Mouse (Mus musculus) cerebellum, adult 2 months (tissue): ENCODE data around the gene Ttll11. TPM values are rescaled to one million over a fixed set of nuclear protein-coding genes. Genes with fewer than 3 reads are reported as not detected.
A peak's percentile ranks its signal among the peaks of the same experiment; 100 is the strongest.

Experiments
- DNase-seq, 2 experiments: peaks; one replicate each; pipeline ENCODE4 v3.0.0; 2021
- H3K27ac ChIP-seq: fragments of 200-500 bp; 2 replicates; pipeline ENCODE4 v1.5.1; 2012; ENCODE audit warnings: low read length, control low read depth, inconsistent platforms; ENCODE audit not compliant: insufficient read depth
- H3K27me3 ChIP-seq: fragments of 200-500 bp; 2 replicates; pipeline ENCODE4 v1.6.1; 2012; ENCODE audit warnings: inconsistent platforms, mild to moderate bottlenecking, low read length, moderate library complexity; ENCODE audit not compliant: control insufficient read depth, insufficient read depth
- H3K4me1 ChIP-seq: fragments of 200-500 bp; 2 replicates; pipeline ENCODE4 v1.6.1; 2011; ENCODE audit warnings: low read length; ENCODE audit not compliant: control insufficient read depth, insufficient read depth
- H3K4me3 ChIP-seq: fragments of 200-500 bp; replicated peaks from 2 replicates; pipeline ENCODE3; 2011; ENCODE audit warnings: mild to moderate bottlenecking, low read depth, low read length, control low read depth; ENCODE audit not compliant: insufficient read depth
- CTCF ChIP-seq: fragments of 200-500 bp; IDR thresholded peaks from 2 replicates; pipeline ENCODE4 v1.5.1; 2011; ENCODE audit warnings: low read depth, mild to moderate bottlenecking, control low read depth, low read length, moderate library complexity, borderline replicate concordance; ENCODE audit not compliant: insufficient read depth
- POLR2A ChIP-seq: fragments of 200-500 bp; IDR thresholded peaks from 2 replicates; pipeline ENCODE4 v1.6.1; 2011; ENCODE audit warnings: low read length, control low read depth, borderline replicate concordance; ENCODE audit not compliant: insufficient read depth
- WGBS: fragments of 180-500 bp; shearing (Covaris S2); methylation state at CpG from one replicate; pipeline ENCODE4 v1.1.7; 2018; 5-methylcytosine and 5-hydroxymethylcytosine counted together
- polyA plus RNA-seq: library from polyadenylated mRNA; depleted of rRNA; stranded (reverse); fragments of >200 nt; gene quantifications from 2 replicates; pipeline ENCODE4 v1.2.3, GENCODE M21; 2012; rRNA removed

The Ttll11 gene
- polyA plus RNA-seq, 1 experiment = 21.4 TPM

GRCm38 (mm10) chr2:35718003-35718500 lies 261.7 kb downstream of the Ttll11 start:
- Histone ChIP-seq H3K27me3 (no peaks in the 10 kb centered on the region), H3K4me3 (no peak overlapping the region), H3K27ac (no peak overlapping the region), H3K4me1 (peaks cover 79% of the 10 kb centered on the region)
- TF ChIP-seq CTCF (0 out of 2 replicates have a peak, but pooled peaks have one; percentile 0), POLR2A (no peak)
- WGBS = 52% methylated on average over 5 of the region's 5 CpGs
- no peak for DNase-seq

- no peak overlapping the region for H3K27ac ChIP-seq
- no peak overlapping the region for H3K4me3 ChIP-seq
- 49% methylated on average over 1 of the region's 1 CpGs for WGBS
These were observed 263.5 kb downstream of the Ttll11 start for GRCm38 (mm10) chr2:35716175-35716574.

GRCm38 (mm10) chr2:35715485-35715884 lies 264.2 kb downstream of the Ttll11 start:
- WGBS = 86% methylated on average over 3 of the region's 3 CpGs
- no peak overlapping the region for H3K27ac ChIP-seq
- no peak for DNase-seq
- no peak for TF ChIP-seq CTCF
- no peak for TF ChIP-seq POLR2A
- H3K4me3 ChIP-seq = no peak overlapping the region
- no peaks in the 10 kb centered on the region for H3K27me3 ChIP-seq
- peaks cover 71% of the 10 kb centered on the region for H3K4me1 ChIP-seq

More at GRCm38 (mm10) chr2:35716175-35716574, 263.5 kb downstream of the Ttll11 start:
- peaks cover 72% of the 10 kb centered on the region for H3K4me1 ChIP-seq
- TF ChIP-seq CTCF = no peak
- TF ChIP-seq POLR2A = no peak
- no peaks in the 10 kb centered on the region for H3K27me3 ChIP-seq
- no peak for DNase-seq

GRCm38 (mm10) chr2:35714742-35715167 lies 265.0 kb downstream of the Ttll11 start:
- H3K27ac ChIP-seq = peak overlapping the region; percentile 11
- H3K27me3 ChIP-seq = no peaks in the 10 kb centered on the region
- peaks cover 69% of the 10 kb centered on the region for H3K4me1 ChIP-seq
- TF ChIP-seq CTCF = no peak
- TF ChIP-seq POLR2A = no peak
- 9% methylated on average over 8 of the region's 8 CpGs for WGBS
- DNase-seq = peak; percentile 57 to 80
- no peak overlapping the region for H3K4me3 ChIP-seq

- 25% methylated on average over 7 of the region's 7 CpGs for WGBS
- TF ChIP-seq CTCF = no peak
- no peak for TF ChIP-seq POLR2A
- no peak for DNase-seq
- no peaks in the 10 kb centered on the region for H3K27me3 ChIP-seq
- no peak overlapping the region for H3K27ac ChIP-seq
- H3K4me1 ChIP-seq = peaks cover 60% of the 10 kb centered on the region
- no peak overlapping the region for H3K4me3 ChIP-seq
These were observed 266.3 kb downstream of the Ttll11 start for GRCm38 (mm10) chr2:35713460-35713859.

GRCm38 (mm10) chr2:35712611-35713010 lies 267.1 kb downstream of the Ttll11 start:
- peaks cover 57% of the 10 kb centered on the region for H3K4me1 ChIP-seq
- no peak for DNase-seq
- TF ChIP-seq POLR2A (no peak), CTCF (no peak)
- H3K27me3 ChIP-seq = no peaks in the 10 kb centered on the region
- H3K27ac ChIP-seq = no peak overlapping the region
- 80% methylated on average over 5 of the region's 5 CpGs for WGBS
- H3K4me3 ChIP-seq = no peak overlapping the region

- Histone ChIP-seq H3K4me3 (no peak overlapping the region), H3K27me3 (no peaks in the 10 kb centered on the region), H3K4me1 (peaks cover 78% of the 10 kb centered on the region), H3K27ac (peak overlapping the region; percentile 18; the same call in 1 of the 2 replicates)
- no peak for DNase-seq
- WGBS = 26% methylated on average over 3 of the region's 3 CpGs
- TF ChIP-seq CTCF (no peak), POLR2A (no peak)
These were observed 276.5 kb downstream of the Ttll11 start for GRCm38 (mm10) chr2:35703241-35703640.

- Histone ChIP-seq H3K4me1 (peaks cover 78% of the 10 kb centered on the region), H3K4me3 (no peak overlapping the region), H3K27ac (0 out of 2 replicates have a peak overlapping the region, but pooled peaks have one; percentile 34), H3K27me3 (no peaks in the 10 kb centered on the region)
- no peak for TF ChIP-seq CTCF
- TF ChIP-seq POLR2A = no peak
- 65% methylated on average over 6 of the region's 6 CpGs for whole genome bisulfite sequencing
- no peak for DNase-seq
These were observed 277.1 kb downstream of the Ttll11 start for GRCm38 (mm10) chr2:35702608-35703007.

GRCm38 (mm10) chr2:35702001-35702400 lies 277.7 kb downstream of the Ttll11 start:
- Histone ChIP-seq H3K4me1 (peaks cover 77% of the 10 kb centered on the region), H3K4me3 (no peak overlapping the region), H3K27ac (no peak overlapping the region), H3K27me3 (no peaks in the 10 kb centered on the region)
- TF ChIP-seq POLR2A (no peak), CTCF (no peak)
- 67% methylated on average over 7 of the region's 7 CpGs for WGBS
- DNase-seq = no peak

Other genes with a start within 250 kb of the Ttll11 start
- gene Ndufa8, start 69.5 kb upstream of the Ttll11 start, polyA plus RNA-seq = 241 and 249 TPM in 2 replicates
- 2.5 and 2.6 TPM in 2 replicates for gene Morn5, start 69.5 kb upstream of the Ttll11 start, polyA plus RNA-seq
- 0.13 and 0.24 TPM in 2 replicates for gene Lhx6, start 125.5 kb upstream of the Ttll11 start, polyA plus RNA-seq
- gene Mrrf, start 156.5 kb upstream of the Ttll11 start, polyA plus RNA-seq = 25.1 and 31.2 TPM in 2 replicates
- 48.9 and 51.7 TPM in 2 replicates for gene Rbm18, start 156.9 kb upstream of the Ttll11 start, polyA plus RNA-seq